Mouse (Mus musculus): Measurements from ENCODE around the gene Sac3d1. TPM values are rescaled to one million over a fixed set of nuclear protein-coding genes. Genes with fewer than 3 reads are reported as not detected.
A peak's percentile ranks its signal among the peaks of the same experiment; 100 is the strongest.

Sac3d1 gene
- polyA plus RNA-seq, 1 experiment: 27.5 TPM

GRCm38 (mm10) chr19:6069851-6070250 is 48.6 kb downstream of the Sac3d1 start:
- Histone ChIP-seq H3K79me2 (ENCODE audit: control insufficient read depth, insufficient read depth) (peaks cover 5% of the 10 kb centered on the region), H3K4me3 (no peak overlapping the region), H3ac (ENCODE audit: control insufficient read depth, insufficient read length) (no peak overlapping the region), H3K4me2 (ENCODE audit: low read depth) (no peak overlapping the region), H3K36me3 (ENCODE audit: control insufficient read depth, insufficient read depth) (peaks cover 3% of the 10 kb centered on the region), H3K27me3 (ENCODE audit: control insufficient read depth, insufficient read depth, insufficient read length) (no peaks in the 10 kb centered on the region)
- TF ChIP-seq E2F4 (IDR thresholded peaks at IDR 0.05; ENCODE audit: insufficient read depth) (no peak), USF1 (IDR thresholded peaks at IDR 0.05; ENCODE audit: low read depth) (no peak), CEBPB (IDR thresholded peaks at IDR 0.05; ENCODE audit: insufficient read depth, poor library complexity, severe bottlenecking) (no peak), POLR2AphosphoS2 (IDR thresholded peaks at IDR 0.05; ENCODE audit: insufficient read length, low read depth) (no peak), TCF12 (IDR thresholded peaks at IDR 0.05; ENCODE audit: insufficient read depth, poor library complexity, severe bottlenecking) (no peak), MYOD1 (IDR thresholded peaks at IDR 0.05; ENCODE audit: control insufficient read depth in 1 of 3, insufficient read length in 2 of 3, low read depth in 2 of 3) (no peak), MYOG (IDR thresholded peaks at IDR 0.05; ENCODE audit: control insufficient read depth in 1 of 3, insufficient read depth in 1 of 3, insufficient read length in 2 of 3, low read depth in 2 of 3) (no peak), SRF (IDR thresholded peaks at IDR 0.05; ENCODE audit: control insufficient read depth, insufficient read length, low read depth) (no peak), POLR2A (IDR thresholded peaks at IDR 0.05; ENCODE audit: insufficient read length, low read depth) (no peak), MAX (IDR thresholded peaks at IDR 0.05; ENCODE audit: low read depth) (no peak), TCF3 (IDR thresholded peaks at IDR 0.05; ENCODE audit: insufficient read length, low read depth) (no peak), REST (IDR thresholded peaks at IDR 0.05; ENCODE audit: insufficient read depth, insufficient read length) (no peak)

- TF ChIP-seq POLR2AphosphoS2 (IDR thresholded peaks at IDR 0.05; ENCODE audit: insufficient read length, low read depth) (no peak), POLR2A (IDR thresholded peaks at IDR 0.05; ENCODE audit: insufficient read length, low read depth) (no peak), CEBPB (IDR thresholded peaks at IDR 0.05; ENCODE audit: insufficient read depth, poor library complexity, severe bottlenecking) (no peak), TCF3 (IDR thresholded peaks at IDR 0.05; ENCODE audit: insufficient read length, low read depth) (no peak), REST (IDR thresholded peaks at IDR 0.05; ENCODE audit: insufficient read depth, insufficient read length) (no peak), TCF12 (IDR thresholded peaks at IDR 0.05; ENCODE audit: insufficient read depth, poor library complexity, severe bottlenecking) (no peak), MAX (IDR thresholded peaks at IDR 0.05; ENCODE audit: low read depth) (no peak), MYOD1 (IDR thresholded peaks at IDR 0.05; ENCODE audit: control insufficient read depth in 1 of 3, insufficient read length in 2 of 3, low read depth in 2 of 3) (no peak), SRF (IDR thresholded peaks at IDR 0.05; ENCODE audit: control insufficient read depth, insufficient read length, low read depth) (no peak), USF1 (IDR thresholded peaks at IDR 0.05; ENCODE audit: low read depth) (no peak), MYOG (IDR thresholded peaks at IDR 0.05; ENCODE audit: control insufficient read depth in 1 of 3, insufficient read depth in 1 of 3, insufficient read length in 2 of 3, low read depth in 2 of 3) (no peak), E2F4 (IDR thresholded peaks at IDR 0.05; ENCODE audit: insufficient read depth) (no peak)
- Histone ChIP-seq H3K79me2 (ENCODE audit: control insufficient read depth, insufficient read depth) (peaks cover 5% of the 10 kb centered on the region), H3K4me2 (ENCODE audit: low read depth) (no peak overlapping the region), H3ac (ENCODE audit: control insufficient read depth, insufficient read length) (no peak overlapping the region), H3K4me3 (no peak overlapping the region), H3K27me3 (ENCODE audit: control insufficient read depth, insufficient read depth, insufficient read length) (no peaks in the 10 kb centered on the region), H3K36me3 (ENCODE audit: control insufficient read depth, insufficient read depth) (peaks cover 3% of the 10 kb centered on the region)
Observed at GRCm38 (mm10) chr19:6068951-6069350, 49.5 kb downstream of the Sac3d1 start.

GRCm38 (mm10) chr19:6067724-6068415 is 50.6 kb downstream of the Sac3d1 start, which contains the start of gene Tm7sf2:
Gene Tm7sf2, minus strand, starts transcription at chr19:6068373.
- H3K36me3 ChIP-seq (ENCODE audit: control insufficient read depth, insufficient read depth): no peaks in the 10 kb centered on the region
- peak within 1 kb of the TSS; percentile 99 for H3K4me2 ChIP-seq (ENCODE audit: low read depth)
- H3K79me2 ChIP-seq (ENCODE audit: control insufficient read depth, insufficient read depth): peaks cover 11% of the 10 kb centered on the region
- H3ac ChIP-seq (ENCODE audit: control insufficient read depth, insufficient read length): peak within 1 kb of the TSS; percentile 17
- H3K4me3 ChIP-seq: peak within 1 kb of the TSS; percentile 41
- H3K27me3 ChIP-seq (ENCODE audit: control insufficient read depth, insufficient read depth, insufficient read length): no peaks in the 10 kb centered on the region
- TF ChIP-seq TCF12 (IDR thresholded peaks at IDR 0.05; ENCODE audit: insufficient read depth, poor library complexity, severe bottlenecking): no peak
- TF ChIP-seq POLR2AphosphoS2 (IDR thresholded peaks at IDR 0.05; ENCODE audit: insufficient read length, low read depth): peak; percentile 16
- peak; percentile 75 for TF ChIP-seq E2F4 (IDR thresholded peaks at IDR 0.05; ENCODE audit: insufficient read depth)
- no peak for TF ChIP-seq CEBPB (IDR thresholded peaks at IDR 0.05; ENCODE audit: insufficient read depth, poor library complexity, severe bottlenecking)
- TF ChIP-seq USF1 (IDR thresholded peaks at IDR 0.05; ENCODE audit: low read depth): no peak
- peak in 2 of 3 experiments; percentile 38 to 42 for TF ChIP-seq MYOG (IDR thresholded peaks at IDR 0.05; ENCODE audit: control insufficient read depth in 1 of 3, insufficient read depth in 1 of 3, insufficient read length in 2 of 3, low read depth in 2 of 3)
- TF ChIP-seq MYOD1 (IDR thresholded peaks at IDR 0.05; ENCODE audit: control insufficient read depth in 1 of 3, insufficient read length in 2 of 3, low read depth in 2 of 3): peak in 1 of 3 experiments; percentile 43

GRCm38 (mm10) chr19:6067011-6067723 is 51.3 kb downstream of the Sac3d1 start:
- Histone ChIP-seq H3K36me3 (ENCODE audit: control insufficient read depth, insufficient read depth) (no peaks in the 10 kb centered on the region), H3ac (ENCODE audit: control insufficient read depth, insufficient read length) (peak overlapping the region; percentile 17), H3K27me3 (ENCODE audit: control insufficient read depth, insufficient read depth, insufficient read length) (no peaks in the 10 kb centered on the region), H3K79me2 (ENCODE audit: control insufficient read depth, insufficient read depth) (peaks cover 18% of the 10 kb centered on the region), H3K4me2 (ENCODE audit: low read depth) (peak overlapping the region; percentile 99), H3K4me3 (peak overlapping the region; percentile 41)
- TF ChIP-seq POLR2AphosphoS2 (IDR thresholded peaks at IDR 0.05; ENCODE audit: insufficient read length, low read depth) (peak; percentile 83), MYOG (IDR thresholded peaks at IDR 0.05; ENCODE audit: control insufficient read depth in 1 of 3, insufficient read depth in 1 of 3, insufficient read length in 2 of 3, low read depth in 2 of 3) (no peak)
